Mouse (Mus musculus) E14TG2a.4 (cell line): ENCODE data around the gene Gm20388.

Experiments
- H3K27me3 ChIP-seq: 2 replicates; pipeline ENCODE4 v1.6.1; 2014; ENCODE audit warnings: low read length, control low read depth; ENCODE audit not compliant: insufficient read depth
- H3K36me3 ChIP-seq: 2 replicates; pipeline ENCODE4 v1.6.1; 2014; ENCODE audit warnings: low read length, control low read depth; ENCODE audit not compliant: insufficient read depth
- H3K4me1 ChIP-seq: replicated peaks from 2 replicates; pipeline ENCODE4 v1.6.1; 2014; ENCODE audit warnings: low read depth, low read length, control low read depth
- H3K4me3 ChIP-seq: replicated peaks from 2 replicates; pipeline ENCODE4 v1.5.1; 2014; ENCODE audit warnings: mild to moderate bottlenecking, low read length
- H3K9me3 ChIP-seq: 2 replicates; pipeline ENCODE4 v1.6.1; 2014; ENCODE audit warnings: low read length, control low read depth
- CTCF ChIP-seq: conservative IDR thresholded peaks from 2 replicates; pipeline ENCODE4 v1.5.1; 2014; ENCODE audit warnings: low read length
- NANOG ChIP-seq: IDR thresholded peaks from 2 replicates; pipeline ENCODE4 v1.6.1; 2014; ENCODE audit warnings: borderline replicate concordance, low read length, mixed read lengths
- POU5F1 ChIP-seq: IDR thresholded peaks from 2 replicates; pipeline ENCODE4 v1.6.1; 2014; ENCODE audit warnings: low read length, borderline replicate concordance

The Gm20388 gene

GRCm38 (mm10) chr8:122415554-122415953 is 2504.9 kb downstream of the Gm20388 start:
- H3K27me3 ChIP-seq: no peaks in the 10 kb centered on the region
- H3K4me1 ChIP-seq: peaks cover 47% of the 10 kb centered on the region
- H3K9me3 ChIP-seq: no peaks in the 10 kb centered on the region
- TF ChIP-seq CTCF: no peak
- TF ChIP-seq POU5F1: no peak
- TF ChIP-seq NANOG: no peak
- H3K4me3 ChIP-seq: no peak overlapping the region
- H3K36me3 ChIP-seq: peaks cover 86% of the 10 kb centered on the region

- Histone ChIP-seq H3K27me3 (no peaks in the 10 kb centered on the region), H3K36me3 (peaks cover 42% of the 10 kb centered on the region), H3K4me1 (peaks cover 38% of the 10 kb centered on the region), H3K9me3 (no peaks in the 10 kb centered on the region), H3K4me3 (no peak overlapping the region)
- TF ChIP-seq NANOG: no peak
- TF ChIP-seq POU5F1: no peak
Observed at GRCm38 (mm10) chr8:122419881-122420555, 2509.4 kb downstream of the Gm20388 start.

- TF ChIP-seq POU5F1 (no peak), NANOG (no peak)
- H3K4me1 ChIP-seq: peaks cover 35% of the 10 kb centered on the region
- peaks cover 26% of the 10 kb centered on the region for H3K36me3 ChIP-seq
- H3K4me3 ChIP-seq: no peak within 1 kb of the TSS
- no peaks in the 10 kb centered on the region for H3K9me3 ChIP-seq
- no peaks in the 10 kb centered on the region for H3K27me3 ChIP-seq
Observed at GRCm38 (mm10) chr8:122421376-122422070, 2510.9 kb downstream of the Gm20388 start, which contains the start of gene Il17c. Gene Il17c (plus strand): TSS chr8:122422020.

GRCm38 (mm10) chr8:122423217-122423616 is 2512.6 kb downstream of the Gm20388 start:
- H3K9me3 ChIP-seq: no peaks in the 10 kb centered on the region
- H3K27me3 ChIP-seq: peaks cover 2% of the 10 kb centered on the region; the same call in 1 of the 2 replicates
- H3K4me3 ChIP-seq: peak overlapping the region; percentile 59
- peaks cover 42% of the 10 kb centered on the region for H3K4me1 ChIP-seq
- H3K36me3 ChIP-seq: peaks cover 10% of the 10 kb centered on the region
- TF ChIP-seq POU5F1: no peak
- TF ChIP-seq NANOG: no peak
- no peak for TF ChIP-seq CTCF

- Histone ChIP-seq H3K27me3 (peaks cover 2% of the 10 kb centered on the region; the same call in 1 of the 2 replicates), H3K4me1 (peaks cover 46% of the 10 kb centered on the region), H3K36me3 (peaks cover 5% of the 10 kb centered on the region), H3K9me3 (no peaks in the 10 kb centered on the region), H3K4me3 (peak overlapping the region; percentile 59)
- TF ChIP-seq CTCF: no peak
- no peak for TF ChIP-seq POU5F1
- TF ChIP-seq NANOG: no peak
Observed at GRCm38 (mm10) chr8:122423659-122424058, 2513.0 kb downstream of the Gm20388 start.

- peaks cover 11% of the 10 kb centered on the region; the same call in 1 of the 2 replicates for H3K27me3 ChIP-seq
- no peaks in the 10 kb centered on the region for H3K9me3 ChIP-seq
- no peak overlapping the region for H3K4me3 ChIP-seq
- H3K4me1 ChIP-seq: peaks cover 66% of the 10 kb centered on the region
- TF ChIP-seq POU5F1 (no peak), NANOG (no peak), CTCF (no peak)
- no peaks in the 10 kb centered on the region for H3K36me3 ChIP-seq
Observed at GRCm38 (mm10) chr8:122426145-122426544, 2515.5 kb downstream of the Gm20388 start.

- H3K4me3 ChIP-seq: no peak overlapping the region
- H3K27me3 ChIP-seq: peaks cover 20% of the 10 kb centered on the region; the same call in 1 of the 2 replicates
- TF ChIP-seq POU5F1 (no peak), NANOG (no peak), CTCF (no peak)
- H3K9me3 ChIP-seq: no peaks in the 10 kb centered on the region
- H3K4me1 ChIP-seq: peaks cover 68% of the 10 kb centered on the region
- H3K36me3 ChIP-seq: no peaks in the 10 kb centered on the region
Observed at GRCm38 (mm10) chr8:122427607-122428006, 2517.0 kb downstream of the Gm20388 start.

- peaks cover 69% of the 10 kb centered on the region for H3K4me1 ChIP-seq
- TF ChIP-seq NANOG: no peak
- no peak for TF ChIP-seq POU5F1
- no peak for TF ChIP-seq CTCF
- H3K9me3 ChIP-seq: no peaks in the 10 kb centered on the region
- H3K4me3 ChIP-seq: no peak overlapping the region
- peaks cover 3% of the 10 kb centered on the region for H3K36me3 ChIP-seq
- peaks cover 20% of the 10 kb centered on the region; the same call in 1 of the 2 replicates for H3K27me3 ChIP-seq
Observed at GRCm38 (mm10) chr8:122428163-122428562, 2517.5 kb downstream of the Gm20388 start.

- Histone ChIP-seq H3K9me3 (no peaks in the 10 kb centered on the region), H3K27me3 (peaks cover 20% of the 10 kb centered on the region; the same call in 1 of the 2 replicates), H3K4me3 (no peak overlapping the region), H3K4me1 (peaks cover 70% of the 10 kb centered on the region), H3K36me3 (peaks cover 22% of the 10 kb centered on the region)
- TF ChIP-seq NANOG (no peak), CTCF (no peak), POU5F1 (no peak)
Observed at GRCm38 (mm10) chr8:122430058-122430636, 2519.5 kb downstream of the Gm20388 start.
